ENCODE assay signal across 23 mouse cellular contexts in the genomic region with DNA sequence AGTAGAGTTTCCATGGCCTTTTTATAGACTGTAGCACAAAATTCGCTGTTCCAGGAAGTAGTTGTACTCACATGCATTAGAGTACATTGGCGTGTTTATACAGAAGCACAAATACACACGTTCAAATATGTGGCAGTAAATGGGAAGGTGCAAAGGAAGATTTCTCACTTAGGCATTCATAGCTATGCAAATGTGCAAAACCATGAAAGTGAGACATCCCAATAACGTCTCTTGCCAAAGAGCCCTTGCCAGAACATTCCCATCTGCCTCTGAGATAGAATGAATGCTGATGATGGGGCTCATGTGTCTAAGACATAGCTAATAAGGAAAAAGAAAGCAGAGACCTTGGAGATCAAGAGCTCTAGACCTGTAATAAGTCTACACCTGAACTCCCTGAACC.
A peak's percentile ranks its signal among the peaks of the same experiment; 100 is the strongest.
DNase-seq lines count a peak whose midpoint lies in the region; ATAC-seq and TF ChIP-seq lines count a peak whose summit lies in the region.
"Had no signal": no experiment of that assay in that cellular context is flagged by ENCODE, and none has a peak within 500 bp of the region (broad histone marks: within the 10 kb centered on the region; RNA-seq: fewer than 3 reads in every experiment).

No protein-coding gene starts in this region.

- no peak overlapping the region for H3K4me2 ChIP-seq in forebrain, embryonic 15.5 days (replicated peaks)
- no peak overlapping the region for H3K4me2 ChIP-seq in forebrain, embryonic 12.5 days
- H3K4me2 ChIP-seq in lung, embryonic 14.5 days, result no peak overlapping the region
- H3K4me2 ChIP-seq: embryonic facial prominence, embryonic 15.5 days; heart, embryonic 15.5 days; hindbrain, embryonic 12.5 days; liver, embryonic 11.5 days had no signal

- peaks cover 23% of the 10 kb centered on the region for H3K4me1 ChIP-seq in forebrain, embryonic 15.5 days
- H3K4me1 ChIP-seq in forebrain, embryonic 12.5 days, result peaks cover 10% of the 10 kb centered on the region
- H3K4me1 ChIP-seq in lung, embryonic 14.5 days (ENCODE audit: insufficient read depth), result no peaks in the 10 kb centered on the region; the same call in 1 of the 2 replicates
- H3K4me1 ChIP-seq in lung, adult 2 months (ENCODE audit: control insufficient read depth, insufficient read depth, low read length), result no peaks in the 10 kb centered on the region
- H3K4me1 ChIP-seq: embryonic facial prominence, embryonic 15.5 days; heart, embryonic 15.5 days; hindbrain, embryonic 12.5 days had no signal

- H3K27ac ChIP-seq in forebrain, embryonic 15.5 days (replicated peaks), result peak overlapping the region; percentile 75
- no peak overlapping the region for H3K27ac ChIP-seq in forebrain, embryonic 12.5 days
- H3K27ac ChIP-seq in lung, embryonic 14.5 days (ENCODE audit: low read depth), result no peak overlapping the region
- H3K27ac ChIP-seq in layer of hippocampus, adult 2 months, result peak overlapping the region; percentile 74
- H3K27ac ChIP-seq: embryonic facial prominence, embryonic 15.5 days; heart, adult 2 months; heart, embryonic 15.5 days; hindbrain, embryonic 12.5 days; limb, embryonic 10.5 days; midbrain, embryonic 10.5 days had no signal

- H3K36me3 ChIP-seq in forebrain, embryonic 15.5 days, result no peaks in the 10 kb centered on the region
- H3K36me3 ChIP-seq in forebrain, embryonic 12.5 days (replicated peaks), result no peaks in the 10 kb centered on the region
- H3K36me3 ChIP-seq in lung, embryonic 14.5 days (ENCODE audit: insufficient read depth), result no peaks in the 10 kb centered on the region
- H3K36me3 ChIP-seq: embryonic facial prominence, embryonic 15.5 days; heart, embryonic 15.5 days; hindbrain, embryonic 12.5 days; limb, embryonic 10.5 days; midbrain, embryonic 10.5 days had no signal

- H3K9me3 ChIP-seq in forebrain, embryonic 15.5 days, result no peaks in the 10 kb centered on the region
- no peaks in the 10 kb centered on the region for H3K9me3 ChIP-seq in forebrain, embryonic 12.5 days
- no peaks in the 10 kb centered on the region for H3K9me3 ChIP-seq in lung, embryonic 14.5 days (ENCODE audit: low read depth, low read length)
- H3K9me3 ChIP-seq: embryonic facial prominence, embryonic 15.5 days; heart, embryonic 15.5 days; hindbrain, embryonic 12.5 days; limb, embryonic 10.5 days; midbrain, embryonic 10.5 days had no signal

- TF ChIP-seq POLR2A in lung, adult 2 months (IDR thresholded peaks at IDR 0.05; ENCODE audit: borderline replicate concordance, extremely low read depth, low read depth, low read length), result no peak
- TF ChIP-seq POLR2A in brain, embryonic 14.5 days (IDR thresholded peaks at IDR 0.05; ENCODE audit: borderline replicate concordance, extremely low read depth, insufficient read depth, insufficient read length, poor library complexity, severe bottlenecking), result no peak

- TF ChIP-seq CTCF in lung, embryonic 14.5 days (IDR thresholded peaks at IDR 0.05; ENCODE audit: low read depth), result no peak
- TF ChIP-seq CTCF in lung, adult 2 months (IDR thresholded peaks at IDR 0.05; ENCODE audit: insufficient read depth, low read length), result no peak
- TF ChIP-seq CTCF in brain, embryonic 14.5 days (IDR thresholded peaks at IDR 0.05; ENCODE audit: borderline replicate concordance, extremely low read depth, insufficient read depth, insufficient read length), result no peak
- no peak for TF ChIP-seq CTCF in layer of hippocampus, adult 2 months (conservative IDR thresholded peaks at IDR 0.05)

- H3K9ac ChIP-seq in forebrain, embryonic 15.5 days (replicated peaks), result no peak overlapping the region
- H3K9ac ChIP-seq in forebrain, embryonic 12.5 days, result no peak overlapping the region
- no peak overlapping the region for H3K9ac ChIP-seq in lung, embryonic 14.5 days
- H3K9ac ChIP-seq: embryonic facial prominence, embryonic 15.5 days; heart, embryonic 15.5 days; hindbrain, embryonic 12.5 days had no signal

- no peaks in the 10 kb centered on the region for H3K27me3 ChIP-seq in forebrain, embryonic 15.5 days
- no peaks in the 10 kb centered on the region for H3K27me3 ChIP-seq in forebrain, embryonic 12.5 days
- H3K27me3 ChIP-seq in lung, embryonic 14.5 days (ENCODE audit: insufficient read depth, low read length), result no peaks in the 10 kb centered on the region
- H3K27me3 ChIP-seq: embryonic facial prominence, embryonic 15.5 days; heart, embryonic 15.5 days; hindbrain, embryonic 12.5 days had no signal

- 52% methylated on average over 4 of the region's 4 CpGs for WGBS in forebrain, embryonic 15.5 days
- WGBS in forebrain, embryonic 12.5 days, result 80% methylated on average over 4 of the region's 4 CpGs
- 60% methylated on average over 4 of the region's 4 CpGs for WGBS in lung, embryonic 14.5 days
- WGBS in lung, adult 2 months, result 53% methylated on average over 4 of the region's 4 CpGs

- intact Hi-C loops in heart, postnatal 36 days (cut with DNase I), result no loop called here

- H3K4me3 ChIP-seq in forebrain, embryonic 15.5 days, result no peak overlapping the region
- H3K4me3 ChIP-seq in forebrain, embryonic 12.5 days (replicated peaks), result no peak overlapping the region
- H3K4me3 ChIP-seq in lung, embryonic 14.5 days (ENCODE audit: low read depth, low read length), result no peak overlapping the region
- no peak overlapping the region for H3K4me3 ChIP-seq in lung, adult 2 months (replicated peaks; ENCODE audit: extremely low read depth, low read depth, low read length)
- no peak overlapping the region for H3K4me3 ChIP-seq in layer of hippocampus, adult 2 months
- H3K4me3 ChIP-seq: embryonic facial prominence, embryonic 15.5 days; heart, adult 2 months; heart, embryonic 15.5 days; hindbrain, embryonic 12.5 days; limb, embryonic 10.5 days; midbrain, embryonic 10.5 days had no signal

- DNase-seq in lung, embryonic 14.5 days, result peak; percentile 30
- DNase-seq in lung, adult 2 months, result no peak
- DNase-seq in brain, embryonic 14.5 days (ENCODE audit: low read depth), result peak; percentile 85
- DNase-seq in layer of hippocampus, adult 2 months (ENCODE audit: low spot score in 2 of 2), result peak; percentile 55 to 58
- no peak for DNase-seq in heart, postnatal 36 days
- DNase-seq: cerebellum, adult 18-20 months; embryo, embryonic 11 days; gastrocnemius, postnatal 10 days; heart, adult 2 months; kidney, adult 8-10 months; kidney, postnatal 4 days; lung, postnatal 10 days; right cerebral cortex, postnatal 4 days; thymus, postnatal 25 days had no signal

- ATAC-seq in forebrain, embryonic 15.5 days (replicated peaks), result peak; percentile 23; the same call in 1 of the 2 replicates
- ATAC-seq in forebrain, embryonic 12.5 days (ENCODE audit: low FRiP score), result no peak
- no peak for ATAC-seq in lung, embryonic 14.5 days (ENCODE audit: insufficient read depth)
- ATAC-seq: inflammation-experienced regulatory T-cells, adult 6 months had no signal

Comparison
In these comparisons a context has a peak if more than half of its experiments do, and no peak if none do; other contexts are left out.
1. H3K27ac ChIP-seq: peak in forebrain, embryonic 15.5 days (single experiment) and layer of hippocampus, adult 2 months (single experiment); none in forebrain, embryonic 12.5 days (single experiment) and lung, embryonic 14.5 days (single experiment).
2. DNase-seq: peak in lung, embryonic 14.5 days (single experiment), brain, embryonic 14.5 days (single experiment) and layer of hippocampus, adult 2 months (2 of 2); none in lung, adult 2 months (single experiment) and heart, postnatal 36 days (0 of 2).